Mouse (Mus musculus): ENCODE measurements at regions not wholly inside any gene's neighbourhood (a gene's known extent, or its start where the extent isn't known, plus 50 kb on each side); places are given as distances from the start of the nearest gene placed in this dataset.

DNA sequence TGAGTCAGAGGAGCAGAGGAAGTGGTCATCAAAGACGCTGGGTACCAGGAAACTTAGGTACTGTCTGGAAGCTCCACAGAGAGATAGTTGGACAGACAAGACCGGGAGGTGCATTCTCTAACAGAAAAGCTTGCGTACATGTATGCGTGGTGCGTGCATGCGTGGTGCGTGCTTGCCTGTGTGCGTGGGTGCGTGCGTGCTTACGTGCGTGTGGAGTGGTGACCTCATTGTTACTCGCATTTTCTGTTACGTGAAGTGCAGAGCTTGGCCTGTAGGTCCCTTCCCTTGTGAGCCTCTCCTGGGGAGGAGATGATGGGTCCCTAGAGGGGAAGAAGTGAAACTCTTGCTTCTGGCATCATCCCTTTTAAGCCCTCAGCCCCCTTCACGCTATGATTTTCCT, 175.5 kb upstream of the Msx2 start:
- WGBS, result 87% methylated on average over 15 of the region's 15 CpGs
- no peaks in the 10 kb centered on the region for H3K36me3 ChIP-seq (replicated peaks; ENCODE audit: control insufficient read depth, insufficient read depth, low read length)
- H3K4me2 ChIP-seq (ENCODE audit: low read depth, low read length), result no peak overlapping the region
- no peak overlapping the region for H3K4me3 ChIP-seq (ENCODE audit: low read depth, low read length)
- TF ChIP-seq EP300 (IDR thresholded peaks at IDR 0.05; ENCODE audit: low read depth) (no peak), CTCF (IDR thresholded peaks at IDR 0.05; ENCODE audit: low read depth) (no peak)
- 0 out of 2 replicates have a peak, but pooled peaks cover 5% of the 10 kb centered on the region for H3K9me3 ChIP-seq (replicated peaks; ENCODE audit: control insufficient read depth, low read length)
- no peak overlapping the region for H3K27ac ChIP-seq (ENCODE audit: low read depth)
- H3K9ac ChIP-seq (replicated peaks; ENCODE audit: low read depth, low read length), result no peak overlapping the region
- ATAC-seq (ENCODE audit: insufficient read depth, low read depth) (no peak), DNase-seq (ENCODE audit: low spot score) (no peak)
- no peaks in the 10 kb centered on the region for H3K4me1 ChIP-seq (ENCODE audit: control insufficient read depth, insufficient read depth)
- no peaks in the 10 kb centered on the region for H3K27me3 ChIP-seq (ENCODE audit: control insufficient read depth, insufficient read depth, low read length)

- 65% methylated on average over 5 of the region's 5 CpGs for WGBS
- DNase-seq (ENCODE audit: low spot score), result no peak
Observed at GRCm38 (mm10) chr13:53642557-53642956, 169.7 kb upstream of the Msx2 start.

DNA sequence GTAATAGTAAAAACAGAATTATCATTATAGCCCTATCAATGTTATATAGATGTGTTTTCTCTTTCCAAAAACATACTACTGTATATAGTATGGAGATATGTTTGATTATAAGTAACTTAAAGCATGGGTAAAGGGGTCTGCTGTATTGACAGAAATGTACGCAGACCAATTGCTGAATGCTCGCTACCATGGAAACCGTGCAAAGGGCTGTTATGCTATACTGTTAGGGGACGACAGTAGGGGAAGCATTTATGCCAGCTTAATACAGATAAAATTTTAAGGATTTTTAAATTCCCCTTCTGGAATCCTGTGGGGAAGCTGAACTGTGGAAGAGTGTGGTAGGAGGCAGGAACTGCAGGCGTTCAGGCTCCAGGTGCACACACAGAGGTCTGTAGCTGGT, 166.7 kb upstream of the Msx2 start:
- 89% methylated on average over 5 of the region's 5 CpGs for WGBS
- Histone ChIP-seq H3K27me3 (ENCODE audit: control insufficient read depth, insufficient read depth, low read length) (no peaks in the 10 kb centered on the region), H3K9ac (replicated peaks; ENCODE audit: low read depth, low read length) (no peak overlapping the region), H3K4me3 (ENCODE audit: low read depth, low read length) (no peak overlapping the region), H3K4me2 (ENCODE audit: low read depth, low read length) (no peak overlapping the region), H3K4me1 (ENCODE audit: control insufficient read depth, insufficient read depth) (no peaks in the 10 kb centered on the region), H3K36me3 (replicated peaks; ENCODE audit: control insufficient read depth, insufficient read depth, low read length) (no peaks in the 10 kb centered on the region), H3K27ac (ENCODE audit: low read depth) (no peak overlapping the region), H3K9me3 (replicated peaks; ENCODE audit: control insufficient read depth, low read length) (0 out of 2 replicates have a peak, but pooled peaks cover 3% of the 10 kb centered on the region)
- TF ChIP-seq EP300 (IDR thresholded peaks at IDR 0.05; ENCODE audit: low read depth), result no peak
- ATAC-seq (ENCODE audit: insufficient read depth, low read depth) (no peak), DNase-seq (ENCODE audit: low spot score) (no peak)

More at GRCm38 (mm10) chr13:53642557-53642956, 169.7 kb upstream of the Msx2 start:
- Histone ChIP-seq H3K9me3 (replicated peaks; ENCODE audit: control insufficient read depth, low read length) (0 out of 2 replicates have a peak, but pooled peaks cover 5% of the 10 kb centered on the region), H3K27ac (ENCODE audit: low read depth) (no peak overlapping the region), H3K27me3 (ENCODE audit: control insufficient read depth, insufficient read depth, low read length) (no peaks in the 10 kb centered on the region), H3K4me2 (ENCODE audit: low read depth, low read length) (no peak overlapping the region), H3K4me1 (ENCODE audit: control insufficient read depth, insufficient read depth) (no peaks in the 10 kb centered on the region), H3K9ac (replicated peaks; ENCODE audit: low read depth, low read length) (no peak overlapping the region), H3K36me3 (replicated peaks; ENCODE audit: control insufficient read depth, insufficient read depth, low read length) (no peaks in the 10 kb centered on the region), H3K4me3 (ENCODE audit: low read depth, low read length) (no peak overlapping the region)
- TF ChIP-seq CTCF (IDR thresholded peaks at IDR 0.05; ENCODE audit: low read depth) (no peak), EP300 (IDR thresholded peaks at IDR 0.05; ENCODE audit: low read depth) (no peak)
- ATAC-seq (ENCODE audit: insufficient read depth, low read depth), result no peak

GRCm38 (mm10) chr13:53639115-53639514, 166.2 kb upstream of the Msx2 start:
- WGBS, result 74% methylated on average over 10 of the region's 10 CpGs
- Histone ChIP-seq H3K36me3 (replicated peaks; ENCODE audit: control insufficient read depth, insufficient read depth, low read length) (no peaks in the 10 kb centered on the region), H3K27me3 (ENCODE audit: control insufficient read depth, insufficient read depth, low read length) (no peaks in the 10 kb centered on the region), H3K27ac (ENCODE audit: low read depth) (no peak overlapping the region), H3K9me3 (replicated peaks; ENCODE audit: control insufficient read depth, low read length) (no peaks in the 10 kb centered on the region), H3K4me1 (ENCODE audit: control insufficient read depth, insufficient read depth) (no peaks in the 10 kb centered on the region), H3K4me3 (ENCODE audit: low read depth, low read length) (no peak overlapping the region), H3K9ac (replicated peaks; ENCODE audit: low read depth, low read length) (no peak overlapping the region), H3K4me2 (ENCODE audit: low read depth, low read length) (no peak overlapping the region)
- TF ChIP-seq EP300 (IDR thresholded peaks at IDR 0.05; ENCODE audit: low read depth) (no peak), CTCF (IDR thresholded peaks at IDR 0.05; ENCODE audit: low read depth) (no peak)
- no peak for ATAC-seq (ENCODE audit: insufficient read depth, low read depth)
- DNase-seq (ENCODE audit: low spot score), result no peak

DNA sequence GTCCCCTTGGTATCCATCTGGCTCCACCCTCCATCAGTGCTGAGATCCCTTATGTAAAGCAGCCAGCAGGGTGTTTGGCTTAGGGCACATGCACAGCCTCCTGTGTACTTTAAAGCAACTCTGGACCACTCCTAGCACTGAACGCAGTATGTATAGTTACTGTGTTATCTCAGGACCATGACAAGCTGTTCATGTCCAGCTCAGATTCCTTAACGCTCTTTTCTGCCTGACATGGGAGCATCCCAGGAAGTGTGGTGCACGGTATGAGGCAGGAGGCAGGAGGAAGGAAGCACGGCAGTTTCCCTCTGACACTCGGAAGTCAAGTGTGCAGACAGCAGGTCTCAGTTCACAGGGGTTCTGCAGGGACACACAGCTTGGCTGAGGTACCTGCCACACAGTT, 163.1 kb upstream of the Msx2 start:
- no peak overlapping the region for H3K4me3 ChIP-seq (ENCODE audit: low read depth, low read length)
- TF ChIP-seq CTCF (IDR thresholded peaks at IDR 0.05; ENCODE audit: low read depth) (no peak), EP300 (IDR thresholded peaks at IDR 0.05; ENCODE audit: low read depth) (no peak)
- 33% methylated on average over 5 of the region's 5 CpGs for WGBS
- no peaks in the 10 kb centered on the region for H3K36me3 ChIP-seq (replicated peaks; ENCODE audit: control insufficient read depth, insufficient read depth, low read length)
- H3K4me1 ChIP-seq (ENCODE audit: control insufficient read depth, insufficient read depth), result no peaks in the 10 kb centered on the region
- H3K9ac ChIP-seq (replicated peaks; ENCODE audit: low read depth, low read length), result no peak overlapping the region
- H3K4me2 ChIP-seq (ENCODE audit: low read depth, low read length), result no peak overlapping the region
- H3K9me3 ChIP-seq (replicated peaks; ENCODE audit: control insufficient read depth, low read length), result no peaks in the 10 kb centered on the region
- H3K27me3 ChIP-seq (ENCODE audit: control insufficient read depth, insufficient read depth, low read length), result no peaks in the 10 kb centered on the region
- no peak for DNase-seq (ENCODE audit: low spot score)
- H3K27ac ChIP-seq (ENCODE audit: low read depth), result no peak overlapping the region
- ATAC-seq (ENCODE audit: insufficient read depth, low read depth), result no peak

GRCm38 (mm10) chr13:53634637-53635203, 161.8 kb upstream of the Msx2 start:
- H3K4me1 ChIP-seq (ENCODE audit: control insufficient read depth, insufficient read depth), result no peaks in the 10 kb centered on the region
- TF ChIP-seq EP300 (IDR thresholded peaks at IDR 0.05; ENCODE audit: low read depth), result no peak
- TF ChIP-seq CTCF (IDR thresholded peaks at IDR 0.05; ENCODE audit: low read depth), result no peak
- H3K27ac ChIP-seq (ENCODE audit: low read depth), result no peak overlapping the region
- 77% methylated on average over 9 of the region's 9 CpGs for WGBS
- H3K36me3 ChIP-seq (replicated peaks; ENCODE audit: control insufficient read depth, insufficient read depth, low read length), result no peaks in the 10 kb centered on the region
- no peaks in the 10 kb centered on the region for H3K9me3 ChIP-seq (replicated peaks; ENCODE audit: control insufficient read depth, low read length)
- no peak overlapping the region for H3K4me3 ChIP-seq (ENCODE audit: low read depth, low read length)
- H3K9ac ChIP-seq (replicated peaks; ENCODE audit: low read depth, low read length), result no peak overlapping the region
- H3K4me2 ChIP-seq (ENCODE audit: low read depth, low read length), result no peak overlapping the region
- DNase-seq (ENCODE audit: low spot score), result no peak
- H3K27me3 ChIP-seq (ENCODE audit: control insufficient read depth, insufficient read depth, low read length), result no peaks in the 10 kb centered on the region
- no peak for ATAC-seq (ENCODE audit: insufficient read depth, low read depth)
